Mouse (Mus musculus) G1E (cell line): ENCODE results near the gene Boc.

Source experiments
- CTCF ChIP-seq: IDR thresholded peaks from 2 replicates; pipeline ENCODE4 v1.5.1; 2012; ENCODE audit warnings: low read depth, low read length, inconsistent platforms, mixed read lengths
- GATA1 ChIP-seq: IDR thresholded peaks from 2 replicates; pipeline ENCODE4 v1.6.1; 2012; ENCODE audit warnings: borderline replicate concordance, low read length, inconsistent platforms, mixed read lengths
- GATA2 ChIP-seq: IDR thresholded peaks from 2 replicates; pipeline ENCODE4 v1.6.1; 2012; ENCODE audit warnings: low read depth, low read length, inconsistent platforms, borderline replicate concordance
- TAL1 ChIP-seq: conservative IDR thresholded peaks from 2 replicates; pipeline ENCODE4 v1.6.1; 2012; ENCODE audit warnings: low read depth, low read length, inconsistent platforms, mixed read lengths

DNA sequence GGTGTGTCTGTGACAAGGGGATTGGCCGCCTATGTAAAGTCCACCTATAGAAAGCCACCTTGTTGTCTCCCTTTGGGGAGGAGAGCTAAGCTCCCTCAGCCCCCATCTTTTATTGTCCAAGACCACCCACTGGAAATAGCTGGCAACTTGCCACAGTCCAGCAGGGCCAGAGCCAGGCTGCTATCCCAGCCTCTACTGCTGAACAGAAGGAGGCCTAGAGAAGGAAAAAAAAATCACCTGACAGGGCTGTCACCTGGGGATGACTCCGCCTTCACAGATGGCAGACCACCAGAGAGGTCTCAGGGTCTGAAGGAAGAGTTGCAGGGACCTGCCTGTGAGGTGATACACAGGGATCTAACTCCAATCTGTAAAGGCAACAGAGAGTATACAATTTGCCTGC is 6.7 kb downstream of the Boc start:
- no peak for TF ChIP-seq CTCF
- TF ChIP-seq GATA1, result no peak
- no peak for TF ChIP-seq TAL1
- no peak for TF ChIP-seq GATA2
